Mouse (Mus musculus): ENCODE results near the gene Usp2.

The Usp2 gene

DNA sequence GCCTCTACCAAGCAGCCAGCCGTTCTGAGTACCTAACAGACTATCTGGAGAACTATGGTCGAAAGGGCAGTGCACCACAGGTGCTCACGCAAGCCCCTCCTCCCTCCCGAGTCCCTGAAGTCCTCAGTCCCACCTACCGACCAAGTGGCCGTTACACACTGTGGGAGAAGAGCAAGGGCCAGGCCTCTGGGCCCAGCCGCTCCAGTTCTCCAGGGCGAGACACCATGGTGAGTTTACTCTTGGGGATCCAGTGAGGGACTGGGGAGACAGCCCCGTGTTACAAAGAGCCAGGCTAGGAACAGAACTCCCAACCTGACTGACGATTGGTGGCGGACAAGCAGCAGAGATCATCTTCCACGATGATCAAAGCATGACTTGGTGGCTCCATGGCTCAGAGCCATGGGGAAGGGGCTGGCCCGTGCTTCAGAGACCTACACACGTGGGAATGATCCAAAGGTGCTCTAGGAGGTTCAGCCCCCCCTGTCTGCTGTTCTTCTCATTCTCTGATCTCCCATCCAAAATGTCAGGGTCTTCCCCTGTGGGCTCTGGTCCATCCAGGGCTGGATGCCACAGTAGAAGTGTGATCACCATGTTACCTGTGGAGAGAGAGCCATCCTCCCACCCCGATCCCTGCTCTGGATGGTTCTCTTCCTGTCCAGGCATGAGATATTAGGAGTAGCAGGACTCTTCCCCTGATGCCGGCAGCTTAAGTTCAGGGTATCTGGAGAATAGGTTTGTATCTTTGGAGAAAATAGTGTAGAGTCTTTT lies 9.4 kb downstream of the Usp2 start:
- no peak for DNase-seq (ENCODE audit: low read depth)

- DNase-seq (ENCODE audit: low read depth), result peak; percentile 77
Observed at GRCm38 (mm10) chr9:44076764-44077120, 9.9 kb downstream of the Usp2 start.

DNA sequence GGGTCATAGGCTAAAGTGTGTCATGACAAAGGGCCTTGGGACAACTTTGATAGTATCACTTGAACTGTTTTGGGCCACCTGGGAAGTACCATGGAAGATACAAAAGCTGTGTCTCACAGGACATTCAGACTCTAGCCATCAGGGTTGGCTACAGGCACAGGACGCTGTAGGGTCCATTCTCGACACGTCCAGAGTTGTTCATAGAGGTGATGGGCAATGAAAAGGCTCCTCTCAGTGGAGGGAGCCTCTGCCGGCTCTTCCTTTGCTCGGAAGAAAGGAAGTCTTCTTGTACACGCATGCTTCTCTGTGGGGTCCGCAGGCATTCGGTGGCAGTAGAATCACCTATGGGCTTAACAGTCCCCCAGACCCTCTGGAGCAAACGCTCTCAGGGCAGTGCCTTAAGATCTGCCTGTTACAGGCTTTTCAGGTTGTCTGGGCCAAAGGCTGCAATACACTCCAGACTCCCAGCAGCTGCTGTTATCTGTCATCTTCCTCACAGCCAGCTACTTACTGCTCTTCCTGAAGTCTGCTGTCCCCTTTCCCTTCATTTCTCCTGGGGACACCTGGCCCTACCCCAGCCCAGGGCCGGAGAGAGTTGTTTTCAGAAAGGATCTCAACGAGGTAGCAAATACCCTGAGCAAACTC lies 10.6 kb downstream of the Usp2 start:
- no peak for DNase-seq (ENCODE audit: low read depth)

DNA sequence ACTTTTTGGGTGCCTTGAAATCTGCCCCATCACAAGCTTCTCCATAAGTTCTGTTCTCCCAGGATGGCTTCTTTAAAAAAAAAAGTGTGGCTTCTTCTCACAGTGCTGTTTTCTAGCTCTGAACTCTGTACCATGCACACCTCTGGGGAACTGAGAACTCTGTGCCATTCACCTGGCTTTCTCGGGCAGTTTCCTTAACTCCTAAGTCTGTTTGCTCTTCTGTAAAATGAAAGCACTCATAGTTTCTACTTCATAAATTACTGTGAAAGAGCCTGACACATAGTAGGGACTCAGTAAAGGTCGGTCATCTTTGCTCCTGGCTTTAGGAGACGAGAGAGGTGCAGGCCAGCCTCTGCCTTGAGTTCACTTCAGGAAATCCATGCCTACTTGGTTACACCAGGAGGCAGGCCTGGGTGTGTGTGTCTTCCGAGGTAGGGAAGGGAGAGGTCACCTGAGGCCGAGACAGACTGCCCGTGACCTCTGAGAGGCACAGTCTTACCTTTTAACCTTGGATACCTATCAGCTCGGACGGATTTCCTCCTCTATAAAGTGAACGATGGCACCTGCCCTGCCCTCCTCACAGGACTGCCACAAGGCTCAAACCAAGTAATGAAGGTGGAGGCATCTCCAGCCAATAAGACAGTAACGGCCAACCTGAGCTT lies 11.4 kb downstream of the Usp2 start:
- DNase-seq (ENCODE audit: low read depth), result no peak

DNA sequence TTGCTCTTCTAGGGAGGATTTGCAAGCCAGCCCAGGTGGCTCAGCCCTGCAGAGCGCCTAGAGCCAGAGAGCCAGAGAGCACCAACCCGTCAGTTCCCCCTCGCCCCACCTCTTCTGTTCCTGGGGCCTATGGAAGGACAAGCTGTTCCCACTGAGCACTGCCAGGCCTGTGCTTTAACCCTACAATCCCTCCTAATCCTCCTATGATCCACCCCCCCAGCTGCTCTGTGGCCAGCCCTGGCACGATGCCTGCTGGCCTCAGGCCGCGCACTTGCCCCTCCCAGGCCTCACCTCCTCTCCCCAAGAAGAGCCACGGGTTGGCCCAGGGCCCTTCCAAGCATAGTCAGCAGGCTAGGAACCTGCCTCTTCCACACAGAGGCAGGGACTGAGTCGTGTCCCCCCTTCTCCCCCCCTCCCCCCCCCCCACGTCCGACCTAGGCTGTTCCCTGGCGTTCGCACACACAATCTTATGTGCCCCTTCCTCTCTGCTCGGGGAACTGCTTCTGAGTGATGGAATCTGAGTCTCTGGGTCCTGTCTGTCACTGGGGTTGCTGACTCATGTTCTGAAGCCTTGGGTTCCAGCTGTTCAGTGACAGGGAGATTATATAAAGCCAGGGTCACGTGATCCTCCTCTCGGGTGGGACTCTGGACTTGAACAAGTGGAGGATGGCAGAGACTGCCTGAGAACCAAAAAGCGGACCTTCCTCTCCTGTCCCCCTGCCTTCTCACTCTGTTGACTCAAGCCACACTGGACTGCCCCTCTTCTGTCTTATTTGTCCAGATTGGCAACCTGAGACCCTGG lies 12.3 kb downstream of the Usp2 start:
- peak; percentile 85 for DNase-seq (ENCODE audit: low read depth)

DNA sequence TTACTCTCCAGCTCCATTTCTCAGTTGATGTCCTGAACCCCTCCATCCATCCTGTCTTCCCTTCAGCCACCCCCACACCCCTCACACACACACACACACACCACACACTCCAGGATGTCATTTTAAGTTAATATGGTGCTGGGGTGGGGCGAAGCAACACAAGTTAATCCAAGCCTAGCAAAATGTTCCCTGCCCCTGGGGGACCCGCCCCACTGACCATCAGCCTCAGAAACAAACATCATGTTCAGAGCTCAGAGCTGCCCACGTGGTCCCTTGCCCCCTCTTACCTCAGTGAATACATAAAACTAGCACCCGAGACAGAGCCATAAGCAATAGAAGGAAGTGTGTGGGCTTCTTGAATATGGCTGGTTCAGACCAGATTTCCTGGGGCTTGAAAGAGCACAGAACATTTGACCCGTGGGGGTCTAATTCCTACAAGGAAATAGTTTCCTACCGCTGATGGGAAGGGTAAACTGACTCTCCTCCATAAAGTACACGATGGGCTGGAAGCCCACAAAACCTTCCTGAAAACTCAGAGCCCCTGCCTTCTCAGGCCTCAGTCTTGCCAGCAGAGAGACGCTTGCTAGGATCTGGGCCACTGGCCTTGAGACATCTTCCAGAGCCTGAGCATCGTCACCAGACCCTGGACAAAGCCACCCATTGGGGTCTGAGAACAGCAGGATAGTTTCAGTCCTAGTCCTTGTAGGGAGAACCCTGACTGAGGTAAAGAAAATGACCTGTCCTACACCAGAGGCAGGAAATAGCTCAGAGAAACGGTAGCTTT lies 13.4 kb downstream of the Usp2 start:
- DNase-seq (ENCODE audit: low read depth), result no peak

- DNase-seq (ENCODE audit: low read depth), result no peak
Observed at GRCm38 (mm10) chr9:44080953-44081352, 14.1 kb downstream of the Usp2 start.

- no peak for DNase-seq (ENCODE audit: low read depth)
Observed at GRCm38 (mm10) chr9:44081581-44081980, 14.8 kb downstream of the Usp2 start.

DNA sequence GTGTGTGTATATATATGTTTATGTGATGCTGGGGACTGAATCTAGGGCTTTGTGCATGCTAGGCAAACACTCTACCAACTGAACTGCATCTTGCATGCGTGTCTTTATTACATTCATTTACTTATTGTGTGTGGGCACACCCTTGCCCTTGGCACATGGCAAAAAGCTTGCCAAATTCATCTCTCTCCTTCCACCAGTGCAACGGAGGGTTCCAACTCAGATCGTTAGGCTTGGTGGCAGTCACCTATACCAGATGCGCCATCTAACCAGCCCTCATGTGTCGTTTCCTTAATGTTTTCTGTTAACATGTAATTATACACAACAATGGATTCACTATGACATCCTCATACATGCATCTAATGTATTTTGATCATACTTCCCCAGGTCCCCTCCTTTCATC lies 15.4 kb downstream of the Usp2 start:
- no peak for DNase-seq (ENCODE audit: low read depth)

DNA sequence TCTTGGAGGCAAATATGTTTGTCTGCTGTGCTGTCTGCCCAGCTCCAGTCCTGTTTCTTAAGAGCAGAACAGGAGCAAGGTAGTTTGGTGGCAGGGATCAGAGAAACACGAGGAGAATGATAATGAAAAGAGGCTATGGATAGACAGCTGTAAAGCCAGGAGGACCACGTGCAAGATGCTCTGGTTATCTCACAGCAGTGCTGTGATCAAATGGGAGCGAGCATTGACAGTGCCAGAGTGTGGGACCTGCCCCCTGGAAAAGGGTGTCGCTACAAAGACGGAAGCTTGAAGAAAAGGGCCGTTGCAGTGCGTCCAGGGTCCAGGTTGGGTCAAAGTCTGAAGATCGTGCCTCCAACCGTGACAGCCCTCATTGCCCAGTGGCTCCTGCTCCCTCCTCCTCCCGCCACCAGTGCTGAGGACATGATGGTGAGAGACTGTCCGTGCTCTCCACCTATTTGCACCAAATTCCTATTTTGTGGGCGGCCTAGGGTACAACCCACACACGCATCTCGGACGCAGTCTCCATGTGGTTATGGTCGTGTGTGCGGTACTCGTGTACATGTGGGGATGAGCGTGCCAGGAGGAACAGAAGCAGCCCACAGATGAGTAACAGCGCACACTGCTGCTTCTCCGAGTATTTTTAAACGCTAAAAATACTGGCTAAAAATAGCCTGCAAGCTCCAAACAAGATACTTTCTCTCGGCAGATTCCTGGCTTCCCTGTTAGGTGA lies 16.7 kb downstream of the Usp2 start:
- no peak for DNase-seq (ENCODE audit: low read depth)

DNA sequence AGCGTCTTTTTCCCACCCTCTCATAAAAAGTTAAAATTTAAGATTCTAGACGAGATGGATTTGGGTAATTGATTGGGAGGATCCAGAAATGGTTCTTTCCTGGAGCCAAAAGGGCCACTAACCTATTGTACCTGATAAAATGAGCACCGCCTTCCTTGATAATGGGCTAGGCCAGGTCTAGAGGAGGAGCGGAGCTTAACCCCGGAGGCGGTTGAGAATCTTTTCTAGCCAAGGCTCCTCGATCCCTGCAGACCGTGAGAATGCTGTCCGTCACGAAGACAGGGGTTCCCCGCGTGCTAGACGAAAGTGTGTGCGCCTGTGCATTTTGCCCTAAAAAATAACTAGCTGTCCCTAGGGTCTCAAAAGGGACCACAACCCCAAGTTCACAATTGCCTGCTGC lies 17.4 kb downstream of the Usp2 start:
- DNase-seq (ENCODE audit: low read depth), result no peak

- peak; percentile 79 for DNase-seq (ENCODE audit: low read depth)
Observed at GRCm38 (mm10) chr9:44084659-44085229, 17.9 kb downstream of the Usp2 start.

DNA sequence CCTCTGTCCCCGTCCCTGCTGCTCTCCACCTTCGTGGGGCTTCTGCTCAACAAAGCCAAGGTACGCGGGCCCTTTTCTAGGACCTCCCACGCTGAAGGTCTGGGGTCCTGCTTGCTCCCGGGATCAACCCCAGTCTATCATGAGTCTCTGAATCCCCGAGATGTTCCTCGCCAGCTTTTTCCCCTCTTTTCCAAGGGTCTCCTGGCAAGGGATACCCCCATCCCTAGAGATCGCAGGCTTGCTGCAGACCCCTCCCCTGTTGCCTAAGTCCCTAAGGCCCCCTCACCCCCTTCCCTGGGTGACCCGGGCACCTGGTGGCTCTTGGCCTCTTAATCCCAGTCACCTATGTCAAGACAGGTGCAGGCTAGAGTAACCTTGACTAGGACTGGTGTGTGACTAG lies 18.5 kb downstream of the Usp2 start:
- no peak for DNase-seq (ENCODE audit: low read depth)

- no peak for DNase-seq (ENCODE audit: low read depth)
Observed at GRCm38 (mm10) chr9:44085741-44086665, 19.2 kb downstream of the Usp2 start.

DNA sequence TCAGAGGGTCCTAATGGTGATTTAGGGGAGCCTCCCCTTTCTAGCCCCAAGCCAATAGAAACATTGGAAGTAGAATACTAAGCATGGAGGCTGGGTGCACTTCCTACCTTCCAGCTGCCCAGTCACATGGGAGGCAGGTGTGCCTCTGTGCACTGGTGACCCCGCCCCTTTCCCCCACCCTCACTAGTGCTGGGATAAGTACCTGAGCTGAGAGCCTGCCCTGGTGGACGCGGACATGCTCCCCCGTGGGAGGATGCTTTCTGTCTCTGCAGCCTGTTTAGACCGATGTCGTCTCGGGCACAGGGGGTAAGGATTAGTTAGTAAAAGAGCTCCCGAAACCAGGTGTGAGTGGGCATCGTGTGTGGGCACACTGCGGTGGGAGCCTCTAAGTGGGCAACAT lies 20.1 kb downstream of the Usp2 start:
- DNase-seq (ENCODE audit: low read depth), result no peak

DNA sequence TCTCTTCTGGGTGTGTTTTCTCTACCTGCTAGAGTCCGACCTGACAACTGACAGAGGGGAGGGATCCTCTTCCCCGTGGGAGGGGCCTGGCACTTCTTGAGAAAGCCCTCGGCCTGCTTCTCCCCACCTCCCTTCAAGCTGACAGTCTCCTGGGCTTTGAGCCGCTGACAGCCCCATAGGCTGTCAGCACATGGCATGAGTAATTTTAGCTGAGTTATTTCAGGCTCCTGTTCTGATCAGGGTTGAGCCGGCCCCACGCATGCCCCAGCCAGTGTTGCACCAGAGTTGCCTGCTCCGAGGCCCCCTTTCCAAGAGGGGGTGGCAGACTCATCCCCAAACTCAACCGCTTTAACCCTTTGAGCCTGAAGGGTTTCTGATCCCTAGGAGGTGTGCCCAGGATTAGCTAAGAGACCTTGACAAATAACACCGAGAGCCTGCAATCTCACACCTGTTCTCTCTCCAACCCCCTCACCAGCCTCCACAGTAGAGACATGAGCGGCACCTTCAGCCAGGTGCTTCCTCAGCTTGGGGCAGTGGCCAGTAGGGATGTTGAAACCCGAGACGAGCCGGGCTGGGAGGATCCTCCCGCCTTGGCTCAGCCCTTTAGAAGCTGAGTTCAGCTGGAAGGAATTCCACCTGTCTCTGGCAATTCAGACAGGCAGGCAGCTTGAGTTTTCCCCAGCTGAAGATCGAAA lies 21.1 kb downstream of the Usp2 start:
- peak; percentile 28 for DNase-seq (ENCODE audit: low read depth)

DNA sequence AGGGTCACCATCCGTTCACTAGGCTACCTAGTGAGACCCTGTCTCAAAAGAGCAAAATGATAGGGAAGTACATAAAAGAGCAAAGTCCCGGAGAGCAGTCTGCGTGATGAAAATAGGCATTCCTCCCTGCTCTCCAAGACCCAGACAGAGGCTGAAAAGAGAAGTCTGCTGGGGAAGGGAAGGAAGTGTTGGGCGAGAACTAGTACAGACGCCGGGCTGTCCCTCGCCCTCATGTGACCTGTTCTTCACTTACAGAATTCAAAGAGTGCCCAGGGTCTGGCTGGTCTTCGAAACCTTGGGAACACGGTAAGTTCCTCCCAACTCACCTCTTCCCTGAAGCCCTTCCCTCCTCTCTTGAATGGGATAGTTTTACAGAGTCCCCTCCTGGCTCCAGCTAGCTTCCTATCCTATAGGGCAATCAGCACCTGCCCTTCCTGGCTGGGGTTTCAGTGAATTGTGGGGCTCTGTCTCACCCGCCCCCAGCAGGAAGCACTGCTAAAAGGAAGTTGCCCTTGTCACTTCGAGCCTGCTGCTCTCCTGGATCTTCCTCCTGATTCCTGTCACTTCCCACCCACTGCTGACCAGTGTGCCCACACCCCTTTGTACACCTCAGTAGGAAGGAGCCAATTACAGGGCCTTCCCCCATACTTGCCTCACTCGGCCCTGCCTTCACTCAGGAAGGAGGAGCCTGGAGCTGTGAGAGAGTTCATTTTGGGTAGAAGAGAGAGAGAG lies 22.2 kb downstream of the Usp2 start:
- peak; percentile 76 for DNase-seq (ENCODE audit: low read depth)
